Mouse (Mus musculus) heart, adult 18-20 months (tissue): Measurements from ENCODE around the gene Srgap3. TPM values are rescaled to one million over a fixed set of nuclear protein-coding genes. Genes with fewer than 3 reads are reported as not detected.

ENCODE experiments used
- DNase-seq, 2 experiments: peaks; one replicate each; pipeline ENCODE4 v3.0.0; 2021 to 2022; ENCODE audit warnings: mixed read lengths in 1 of 2
- total RNA-seq, 2 experiments: library from RNA; stranded (reverse); gene quantifications; 2 replicates each; pipeline ENCODE4 v1.2.3; 2021

The Srgap3 gene
- total RNA-seq, 2 experiments from 2014 or later: 0.69 to 1.1 TPM

GRCm38 (mm10) chr6:112950205-112951110, 3.4 kb upstream of the Srgap3 start:
- no peak for DNase-seq

GRCm38 (mm10) chr6:112949220-112949619, 2.2 kb upstream of the Srgap3 start:
- DNase-seq: no peak

- DNase-seq: no peak
Observed at GRCm38 (mm10) chr6:112948416-112948815, 1.4 kb upstream of the Srgap3 start.

- peak; percentile 50 to 52 for DNase-seq
Observed at GRCm38 (mm10) chr6:112946021-112946811, 850 bp downstream of the Srgap3 start.

GRCm38 (mm10) chr6:112945181-112945751, 1.8 kb downstream of the Srgap3 start:
- DNase-seq: no peak

GRCm38 (mm10) chr6:112943596-112944245, 3.3 kb downstream of the Srgap3 start:
- no peak for DNase-seq

GRCm38 (mm10) chr6:112939281-112939680, 7.8 kb downstream of the Srgap3 start:
- DNase-seq: no peak

- no peak for DNase-seq
Observed at GRCm38 (mm10) chr6:112937791-112938190, 9.3 kb downstream of the Srgap3 start.

GRCm38 (mm10) chr6:112934501-112934900, 12.6 kb downstream of the Srgap3 start:
- DNase-seq: no peak

- no peak for DNase-seq
Observed at GRCm38 (mm10) chr6:112932611-112933010, 14.5 kb downstream of the Srgap3 start.

GRCm38 (mm10) chr6:112930011-112930451, 17.0 kb downstream of the Srgap3 start:
- peak; percentile 7 to 14 for DNase-seq

GRCm38 (mm10) chr6:112929291-112929984, 17.6 kb downstream of the Srgap3 start:
- no peak for DNase-seq

- DNase-seq: no peak
Observed at GRCm38 (mm10) chr6:112928841-112929240, 18.2 kb downstream of the Srgap3 start.

- no peak for DNase-seq
Observed at GRCm38 (mm10) chr6:112927341-112927740, 19.7 kb downstream of the Srgap3 start.

- no peak for DNase-seq
Observed at GRCm38 (mm10) chr6:112926011-112926410, 21.1 kb downstream of the Srgap3 start.

GRCm38 (mm10) chr6:112925234-112925975, 21.7 kb downstream of the Srgap3 start:
- peak; percentile 10 to 20 for DNase-seq

GRCm38 (mm10) chr6:112924606-112925141, 22.4 kb downstream of the Srgap3 start:
- DNase-seq: peak in 1 of 2 experiments; percentile 16

GRCm38 (mm10) chr6:112920619-112921195, 26.4 kb downstream of the Srgap3 start:
- DNase-seq: no peak

- no peak for DNase-seq
Observed at GRCm38 (mm10) chr6:112917717-112918116, 29.3 kb downstream of the Srgap3 start.

GRCm38 (mm10) chr6:112916243-112916642, 30.8 kb downstream of the Srgap3 start:
- no peak for DNase-seq
